Mouse (Mus musculus): ENCODE data around the gene Hyou1.
"Not testable (repeated sequence)": the region's sequence is repeated elsewhere in the genome, so short reads cannot be mapped to it uniquely, and the experiment has no call there.

The Hyou1 gene

GRCm38 (mm10) chr9:44405011-44405410, 25.7 kb downstream of the Hyou1 start:
- no peak for DNase-seq (ENCODE audit: inconsistent ontology term)

- DNase-seq (ENCODE audit: inconsistent ontology term): peak; percentile 98
Observed at GRCm38 (mm10) chr9:44406906-44407751, 27.8 kb downstream of the Hyou1 start, which contains the start of the genes Rps25 and Trappc4. TSS of gene Rps25 (plus strand) at chr9:44407139. TSS of gene Trappc4 (minus strand) at chr9:44407600.

GRCm38 (mm10) chr9:44407752-44408097, 28.4 kb downstream of the Hyou1 start:
- no peak for DNase-seq (ENCODE audit: inconsistent ontology term)

GRCm38 (mm10) chr9:44408693-44409092, 29.4 kb downstream of the Hyou1 start:
- DNase-seq (ENCODE audit: inconsistent ontology term): not testable (repeated sequence)

DNA sequence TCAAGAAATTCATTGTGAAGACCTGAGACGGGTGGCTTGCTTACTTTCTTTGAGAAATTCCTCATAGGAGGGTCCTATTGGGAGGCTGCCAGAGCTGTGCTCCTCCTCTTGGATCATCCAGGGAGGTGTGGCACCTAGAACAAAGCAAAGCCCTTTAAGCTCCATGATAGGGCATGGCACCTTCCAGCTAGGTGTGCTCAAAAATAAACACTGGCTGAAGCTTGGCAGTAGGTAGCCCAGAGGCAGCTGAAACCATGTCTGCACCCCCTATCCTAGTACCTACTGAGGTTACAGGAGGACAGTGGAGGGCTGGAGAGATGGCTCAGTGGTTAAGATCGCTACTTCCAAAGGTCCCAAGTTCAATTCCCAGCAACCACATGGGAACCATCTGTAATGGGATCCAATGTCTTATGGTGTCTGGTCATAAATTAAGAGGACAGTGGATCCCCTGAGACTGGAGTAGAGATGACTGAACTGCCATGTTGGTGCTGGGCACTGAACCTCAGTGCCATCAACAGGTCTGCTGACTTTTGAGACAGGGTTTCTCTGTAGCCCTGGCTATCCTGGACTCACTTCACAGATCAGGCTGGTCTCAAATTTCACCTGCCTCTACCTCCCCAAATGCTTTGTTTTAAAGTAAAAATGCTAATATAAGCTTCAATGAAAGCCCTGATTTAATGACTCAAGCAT, 31.5 kb downstream of the Hyou1 start:
- DNase-seq (ENCODE audit: inconsistent ontology term): no peak

DNA sequence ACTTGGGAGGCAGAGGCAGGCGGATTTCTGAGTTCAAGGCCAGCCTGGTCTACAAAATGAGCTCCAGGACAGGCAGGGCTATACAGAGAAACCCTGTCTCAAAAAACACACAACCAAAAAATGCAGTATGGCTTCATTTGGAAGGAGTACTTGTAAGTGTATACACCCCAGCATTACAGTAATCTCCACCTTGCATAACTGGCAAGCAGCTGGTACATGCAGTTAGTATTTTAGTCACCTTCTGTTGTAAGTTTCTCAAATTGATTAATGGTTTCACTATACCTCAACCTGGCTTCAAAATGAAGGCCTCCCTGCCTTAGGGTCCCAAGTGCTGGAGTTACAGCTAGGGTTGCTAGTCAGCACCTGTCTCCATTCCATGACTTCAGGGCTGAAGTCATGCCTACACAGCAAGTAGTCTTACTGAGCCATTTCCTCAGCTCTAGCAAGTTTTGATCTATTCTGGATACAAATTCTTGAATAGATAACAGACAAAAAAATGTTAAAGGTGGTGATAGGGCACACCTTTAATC, 32.4 kb downstream of the Hyou1 start:
- no peak for DNase-seq (ENCODE audit: inconsistent ontology term)

DNA sequence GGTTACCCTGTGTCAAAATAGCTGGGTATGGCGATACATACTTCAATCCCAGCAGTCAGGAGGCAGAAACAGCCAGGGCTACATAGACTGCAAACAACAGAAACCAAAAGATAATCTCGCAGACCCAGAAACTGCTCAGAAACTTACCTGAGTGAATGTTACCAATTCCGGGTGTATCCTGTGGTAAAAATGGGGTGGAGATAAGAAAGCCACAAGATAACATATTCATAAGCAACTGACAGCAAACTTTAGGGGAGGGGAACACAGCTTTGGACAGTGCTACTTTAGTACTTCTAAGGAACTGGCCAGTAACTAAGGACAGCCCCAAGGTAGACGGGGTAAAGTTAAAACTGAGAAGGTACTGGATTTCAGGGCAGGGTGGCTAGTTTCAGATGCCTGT, 33.0 kb downstream of the Hyou1 start:
- DNase-seq (ENCODE audit: inconsistent ontology term): no peak

GRCm38 (mm10) chr9:44412781-44413180, 33.5 kb downstream of the Hyou1 start:
- DNase-seq (ENCODE audit: inconsistent ontology term): no peak

GRCm38 (mm10) chr9:44417156-44417891, 38.0 kb downstream of the Hyou1 start:
- DNase-seq (ENCODE audit: inconsistent ontology term): no peak

DNA sequence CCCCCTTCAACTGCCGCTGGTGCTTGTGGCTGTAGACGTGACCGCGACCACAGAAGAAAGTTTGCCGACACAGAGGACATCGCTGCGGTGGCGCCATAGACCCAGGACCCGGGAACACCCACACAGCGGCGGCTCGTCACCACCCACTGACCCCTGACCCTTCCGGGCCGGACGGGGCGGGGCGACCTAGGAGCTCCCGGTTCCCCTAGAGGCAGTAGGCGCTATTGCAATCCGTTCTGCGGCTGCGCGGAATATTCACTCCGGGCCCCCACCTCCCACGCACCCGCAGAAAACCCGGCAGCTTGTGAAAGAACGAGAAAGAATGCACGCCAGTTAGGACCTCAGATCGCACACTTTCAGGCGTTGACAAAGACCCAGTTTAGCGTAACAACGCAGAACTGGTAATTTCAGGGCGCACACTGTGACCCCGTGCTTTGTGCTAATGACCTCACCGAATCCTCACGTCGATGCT, 38.6 kb downstream of the Hyou1 start:
- peak; percentile 97 for DNase-seq (ENCODE audit: inconsistent ontology term)

DNA sequence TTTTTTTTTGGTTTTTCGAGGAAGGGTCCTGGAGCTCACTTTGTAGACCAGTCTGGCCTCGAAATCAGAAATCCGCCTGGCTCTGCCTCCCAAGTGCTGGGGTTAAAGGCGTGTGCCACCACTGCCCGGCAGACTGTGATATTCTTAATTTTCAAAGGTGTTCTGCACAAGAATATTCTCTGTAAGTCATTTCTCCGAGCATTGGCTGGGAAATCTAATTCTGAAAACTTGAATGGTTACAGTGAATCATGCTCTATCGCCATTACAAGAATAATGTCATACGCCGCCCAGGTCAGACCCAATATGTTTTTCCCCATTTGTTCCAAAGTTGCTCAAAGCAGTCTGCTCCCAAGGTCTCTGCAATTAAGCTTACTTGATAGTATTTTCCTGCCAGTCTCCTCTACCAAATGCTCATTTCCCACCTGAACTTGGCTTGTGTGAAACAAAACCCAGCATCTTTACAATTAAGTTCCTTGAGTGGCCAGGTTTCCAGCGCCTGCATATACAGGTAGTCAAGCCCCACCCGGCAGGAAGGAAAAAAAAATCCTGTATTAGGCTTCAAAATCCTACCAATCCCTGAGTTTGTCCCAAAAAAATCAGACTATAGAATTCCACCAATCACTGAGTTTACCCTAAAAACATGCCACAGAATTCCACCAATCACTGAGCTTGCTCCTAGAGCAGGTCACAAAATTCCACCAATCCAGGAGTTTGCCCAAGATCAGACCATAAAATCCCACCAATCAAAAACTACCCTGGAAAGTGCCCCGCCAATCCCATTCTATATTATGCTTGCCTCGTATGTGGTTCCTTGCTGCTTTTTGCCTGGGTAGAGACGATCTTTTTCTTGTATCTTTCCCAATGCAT, 39.5 kb downstream of the Hyou1 start, which contains the start of gene Ccdc84:
TSS of gene Ccdc84 (minus strand) at position 51 of the 867 bp plus-strand sequence.
- DNase-seq (ENCODE audit: inconsistent ontology term): no peak

GRCm38 (mm10) chr9:44419730-44420129, 40.4 kb downstream of the Hyou1 start:
- not testable (repeated sequence) for DNase-seq (ENCODE audit: inconsistent ontology term)

- no peak for DNase-seq (ENCODE audit: inconsistent ontology term)
Observed at GRCm38 (mm10) chr9:44420280-44420898, 41.1 kb downstream of the Hyou1 start.

DNA sequence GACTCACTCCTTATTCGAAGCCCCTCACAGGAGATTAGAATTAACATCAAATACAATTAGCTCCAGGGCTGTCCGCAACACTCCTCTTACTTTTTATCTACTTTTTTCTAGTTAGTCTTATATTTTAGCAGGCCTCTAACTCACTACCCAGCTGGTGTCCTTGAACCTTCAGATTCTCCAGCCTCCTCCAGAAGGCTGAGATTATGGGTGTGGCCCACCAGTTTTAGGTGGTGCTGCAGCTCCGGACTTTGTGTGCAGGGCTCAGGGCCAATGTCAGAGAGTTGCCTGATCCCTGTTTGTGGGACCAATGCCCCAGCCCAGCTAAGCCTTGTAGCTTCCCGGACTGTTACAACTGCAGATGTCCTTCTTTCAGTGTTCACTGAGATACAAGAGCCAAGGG, 44.3 kb downstream of the Hyou1 start:
- no peak for DNase-seq (ENCODE audit: inconsistent ontology term)

- DNase-seq (ENCODE audit: inconsistent ontology term): no peak
Observed at GRCm38 (mm10) chr9:44432577-44433185, 53.4 kb downstream of the Hyou1 start.

DNA sequence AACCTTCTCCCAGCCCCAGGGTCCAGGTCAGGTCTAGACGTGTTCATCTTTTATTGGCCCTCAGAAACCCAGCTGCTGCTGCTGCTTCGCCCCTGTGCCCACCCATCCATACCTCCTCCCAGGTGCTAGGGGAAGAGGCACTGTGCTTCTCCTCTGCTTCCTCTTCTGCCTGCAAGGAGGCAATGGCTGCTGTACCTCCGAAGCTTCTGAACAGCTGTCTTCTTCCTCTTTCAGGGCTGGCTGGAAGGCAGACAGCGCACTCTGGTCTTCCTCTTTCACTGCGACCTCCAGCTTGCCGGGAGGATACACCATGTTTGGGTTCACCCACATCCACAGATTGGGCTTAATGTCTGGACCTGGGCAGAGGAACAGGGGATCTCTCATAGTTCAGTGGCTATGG, 56.5 kb downstream of the Hyou1 start:
- DNase-seq (ENCODE audit: inconsistent ontology term): no peak

- DNase-seq (ENCODE audit: inconsistent ontology term): no peak
Observed at GRCm38 (mm10) chr9:44440961-44441360, 61.7 kb downstream of the Hyou1 start, which contains the start of gene Foxr1. TSS of gene Foxr1 (minus strand) at chr9:44441136.

Data from Muller cell, postnatal 12 days (primary cell).